Mouse (Mus musculus) heart, adult 2 months (tissue): Measurements from ENCODE around the gene Smarcd2.

Experiments
- CTCF ChIP-seq: fragments of 200-600 bp; IDR thresholded peaks from 2 replicates; pipeline ENCODE4 v1.8.1; 2022; ENCODE audit warnings: antibody characterized with exemption, mild to moderate bottlenecking, moderate library complexity
- POLR2A ChIP-seq: fragments of 200-500 bp; IDR thresholded peaks from 2 replicates; pipeline ENCODE4 v1.6.1; 2011; ENCODE audit warnings: mild to moderate bottlenecking, low read depth, low read length, control low read depth; ENCODE audit not compliant: insufficient read depth

- TF ChIP-seq CTCF, result 0 out of 2 replicates have a peak, but pooled peaks have one; percentile 2
- TF ChIP-seq POLR2A, result no peak
Observed at GRCm38 (mm10) chr11:106271794-106272643, 753 bp downstream of the Smarcd2 start.
